Mouse (Mus musculus): ENCODE measurements around the gene Fpr-rs7. TPM values are rescaled to one million over a fixed set of nuclear protein-coding genes. Genes with fewer than 3 reads are reported as not detected.

The Fpr-rs7 gene
- polyA plus RNA-seq (2012; rRNA removed) = not detected in 2 replicates

DNA sequence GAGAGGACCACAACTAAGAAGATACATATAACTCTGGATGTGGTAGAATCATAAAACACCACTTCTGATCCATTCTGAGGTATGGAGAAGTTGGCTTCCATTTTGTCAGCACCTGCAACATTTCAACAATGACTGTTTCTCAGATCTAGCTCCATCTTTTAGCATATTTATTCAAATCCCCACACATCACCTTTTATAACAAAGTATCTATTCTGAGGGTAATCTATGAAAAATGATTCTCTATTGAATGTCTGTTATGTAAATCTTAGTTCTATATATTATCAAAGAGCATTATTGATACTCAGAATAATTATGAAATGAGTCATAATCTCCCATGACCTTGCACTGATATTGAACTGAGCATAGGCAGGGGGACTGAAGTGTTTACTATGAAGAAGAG, at the start of gene Fpr-rs7:
Fpr-rs7 (minus strand) TSS at position 101 of the 400 bp plus-strand sequence.
- DNase-seq (ENCODE audit: low spot score) = no peak

DNA sequence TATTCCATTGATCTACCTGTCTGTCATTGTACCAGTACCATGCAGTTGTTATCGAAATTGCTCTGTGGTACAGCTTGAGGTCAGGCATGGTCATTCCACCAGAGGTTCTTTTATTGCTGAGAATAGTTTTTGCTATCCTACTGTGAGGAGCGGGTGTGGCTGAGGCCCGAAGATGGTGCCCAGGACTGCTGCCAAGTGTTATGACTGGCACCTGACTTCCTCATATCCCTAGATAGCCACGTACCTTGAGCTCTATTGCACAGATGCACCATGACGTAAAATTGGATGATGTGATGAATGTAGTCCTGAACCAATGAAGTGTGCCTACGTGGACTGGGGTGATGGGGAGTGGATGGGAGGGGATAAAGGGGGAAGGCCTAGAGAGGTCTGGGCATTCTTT, 39.9 kb downstream of the Fpr-rs7 start:
- DNase-seq (ENCODE audit: low spot score) = no peak

DNA sequence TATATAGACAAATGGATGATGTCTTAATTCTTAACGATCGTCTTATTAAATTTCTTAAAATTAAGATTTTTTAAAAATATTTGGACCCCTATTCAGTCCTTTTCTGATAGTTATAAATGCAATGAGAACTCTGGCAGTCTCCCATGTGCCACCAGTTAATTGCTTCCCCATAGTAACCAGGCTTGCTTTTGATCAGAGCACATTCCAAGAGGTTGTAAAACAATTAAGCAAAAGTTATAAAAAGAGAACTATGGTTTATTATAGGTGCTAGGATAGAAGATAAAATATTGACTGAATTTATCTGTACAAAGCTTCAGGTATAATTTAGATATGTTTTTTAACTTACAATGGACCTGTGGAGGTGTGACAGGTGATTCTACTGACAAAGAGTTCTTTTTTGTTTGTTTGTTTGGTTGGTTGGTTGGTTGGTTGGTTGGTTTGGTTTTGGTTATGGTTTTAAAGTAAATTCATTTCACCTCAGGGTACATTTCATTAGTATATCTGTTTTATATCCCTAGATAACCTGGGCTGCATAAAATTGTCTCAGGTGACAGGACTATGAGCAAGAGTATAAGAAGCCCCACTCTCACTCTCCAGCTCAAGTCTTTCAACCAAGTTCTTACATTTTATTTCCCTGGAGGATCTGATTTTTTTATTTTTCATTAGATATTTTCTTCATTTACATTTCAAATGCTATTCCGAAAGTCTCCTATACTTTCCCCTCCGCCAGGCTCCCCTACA, 42.2 kb downstream of the Fpr-rs7 start:
- no peak for DNase-seq (ENCODE audit: low spot score)

Other genes with a start within 250 kb of the Fpr-rs7 start
- not detected in 2 replicates for gene Vmn2r104, start 65.9 kb downstream of the Fpr-rs7 start, polyA plus RNA-seq (2012; rRNA removed)
- gene Fpr-rs6, start 68.9 kb upstream of the Fpr-rs7 start, polyA plus RNA-seq (2012; rRNA removed) = not detected in 2 replicates
- not detected in 2 replicates for gene Vmn2r105, start 120.8 kb upstream of the Fpr-rs7 start, polyA plus RNA-seq (2012; rRNA removed)
- not detected in 2 replicates for gene Vmn2r106, start 171.3 kb upstream of the Fpr-rs7 start, polyA plus RNA-seq (2012; rRNA removed)
- gene Vmn2r107, start 231.0 kb upstream of the Fpr-rs7 start, polyA plus RNA-seq (2012; rRNA removed) = not detected in 2 replicates

All from urinary bladder, adult 2 months (tissue).